Mouse (Mus musculus) stomach, embryonic 16.5 days (tissue): ENCODE results near the gene Mov10. TPM values are rescaled to one million over a fixed set of nuclear protein-coding genes. Genes with fewer than 3 reads are reported as not detected.

Experiments
- ATAC-seq: fragments of 200-750 bp; cut with Nextera tagmentation; 2 replicates; pipeline ENCODE4 v1.8.0; 2017; ENCODE audit warnings: moderate number of reproducible peaks, moderate TSS enrichment; ENCODE audit not compliant: insufficient read depth, low FRiP score
- H3K27ac ChIP-seq: fragments of 300-500 bp; sonication (generic); 2 replicates; pipeline ENCODE4 v1.5.1; 2014; ENCODE audit warnings: low read length
- H3K27me3 ChIP-seq: fragments of 300-500 bp; sonication (generic); 2 replicates; pipeline ENCODE4 v1.6.1; 2014; ENCODE audit warnings: low read length, control low read depth, mixed read lengths; ENCODE audit not compliant: control insufficient read depth, insufficient read depth
- H3K36me3 ChIP-seq: fragments of 300-500 bp; sonication (generic); 2 replicates; pipeline ENCODE4 v1.6.1; 2014; ENCODE audit warnings: low read length; ENCODE audit not compliant: control insufficient read depth, insufficient read depth
- H3K4me1 ChIP-seq: fragments of 300-500 bp; sonication (generic); 2 replicates; pipeline ENCODE4 v1.6.1; 2014; ENCODE audit warnings: low read length, control low read depth, mixed read lengths; ENCODE audit not compliant: control insufficient read depth, insufficient read depth
- H3K4me2 ChIP-seq: fragments of 300-500 bp; sonication (generic); 2 replicates; pipeline ENCODE4 v1.6.1; 2014; ENCODE audit warnings: low read depth, low read length, mixed read lengths
- H3K4me3 ChIP-seq: fragments of 300-500 bp; sonication (generic); replicated peaks from 2 replicates; pipeline ENCODE4 v1.5.1; 2014; ENCODE audit warnings: mild to moderate bottlenecking, low read length
- H3K9ac ChIP-seq: fragments of 300-500 bp; sonication (generic); 2 replicates; pipeline ENCODE4 v1.6.1; 2014; ENCODE audit warnings: low read length
- H3K9me3 ChIP-seq: fragments of 300-500 bp; sonication (generic); replicated peaks from 2 replicates; pipeline ENCODE4 v1.6.1; 2016; ENCODE audit warnings: low read length, control low read depth; ENCODE audit not compliant: control insufficient read depth
- WGBS: fragments of 180-500 bp; shearing (Covaris S2); extraction: QIAGEN DNeasy Blood & Tissue Kit; methylation state at CpG from one replicate; pipeline ENCODE4 v1.1.7; 2014; 5-methylcytosine and 5-hydroxymethylcytosine counted together
- polyA plus RNA-seq: library from polyadenylated mRNA; unstranded; fragments of >200 nt; fragmentation: Nextera tagmentation; extraction: Ambion mirVana; gene quantifications from 2 replicates; pipeline ENCODE4 v1.2.1, GENCODE M21; 2015

Gene Mov10
- polyA plus RNA-seq, 1 experiment from 2014 or later: 78.2 TPM

DNA sequence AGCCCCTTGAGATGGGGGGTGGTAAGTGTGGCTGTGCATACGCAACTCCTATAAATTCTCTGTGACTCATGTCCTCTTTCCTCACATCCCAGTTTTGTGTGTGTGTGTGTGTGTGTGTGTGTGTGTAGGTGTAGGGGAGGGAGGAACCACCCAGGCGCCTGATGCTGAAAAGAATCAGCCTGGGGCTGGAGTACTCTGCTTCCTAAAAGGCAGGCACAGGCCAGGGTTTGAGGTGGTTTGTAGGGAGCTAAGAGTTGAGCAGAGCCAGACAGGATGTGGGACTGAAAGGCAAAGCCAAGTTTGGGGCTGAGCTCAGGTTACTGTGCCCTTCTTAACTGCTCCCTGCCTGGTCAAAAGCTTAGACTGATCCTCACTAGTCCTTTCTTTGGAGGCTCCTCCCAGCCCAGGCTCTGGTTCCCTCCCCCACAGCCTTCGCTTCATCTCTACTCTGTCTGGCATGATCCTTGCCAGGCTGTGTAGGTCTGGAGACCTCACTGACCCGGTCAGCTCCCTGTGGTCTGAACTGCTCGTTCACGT, 27.9 kb downstream of the Mov10 start:
- no peak for ATAC-seq
- Histone ChIP-seq H3K4me2 (peak overlapping the region; percentile 81), H3K4me3 (peak overlapping the region; percentile 75), H3K36me3 (0 out of 2 replicates have a peak, but pooled peaks cover 9% of the 10 kb centered on the region), H3K4me1 (peaks cover 50% of the 10 kb centered on the region), H3K27ac (peak overlapping the region; percentile 93), H3K9me3 (no peaks in the 10 kb centered on the region), H3K27me3 (no peaks in the 10 kb centered on the region), H3K9ac (peak overlapping the region; percentile 87)
- 21% methylated on average over 6 of the region's 6 CpGs for WGBS

- H3K27me3 ChIP-seq: no peaks in the 10 kb centered on the region
- H3K9ac ChIP-seq: peak overlapping the region; percentile 87
- 0 out of 2 replicates have a peak, but pooled peaks cover 9% of the 10 kb centered on the region for H3K36me3 ChIP-seq
- no peak for ATAC-seq
- 32% methylated on average over 13 of the region's 13 CpGs for WGBS
- H3K4me2 ChIP-seq: peak overlapping the region; percentile 81
- peaks cover 44% of the 10 kb centered on the region for H3K4me1 ChIP-seq
- H3K9me3 ChIP-seq: no peaks in the 10 kb centered on the region
- peak overlapping the region; percentile 93 for H3K27ac ChIP-seq
- peak overlapping the region; percentile 75 for H3K4me3 ChIP-seq
Observed at GRCm38 (mm10) chr3:104789822-104790221, 28.5 kb downstream of the Mov10 start.

DNA sequence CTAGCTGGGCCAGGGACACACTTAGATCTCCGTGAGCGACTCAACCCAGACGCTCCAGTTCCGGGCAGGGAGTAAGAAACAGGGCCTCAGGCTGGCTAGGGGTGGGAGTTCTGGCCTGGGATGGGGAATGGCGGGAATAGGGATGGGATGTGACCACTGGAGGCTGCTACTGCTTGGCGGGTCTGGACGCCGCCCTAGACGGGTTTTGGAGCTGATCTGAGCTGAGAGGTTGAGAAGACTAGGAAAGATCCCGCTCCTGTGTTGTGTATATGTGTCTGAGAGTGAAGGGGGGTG, 29.1 kb downstream of the Mov10 start:
- H3K4me3 ChIP-seq: peak overlapping the region; percentile 75
- H3K4me2 ChIP-seq: peak overlapping the region; percentile 81
- peak overlapping the region; percentile 87 for H3K9ac ChIP-seq
- 3% methylated on average over 10 of the region's 10 CpGs for WGBS
- H3K9me3 ChIP-seq: no peaks in the 10 kb centered on the region
- no peak for ATAC-seq
- peak overlapping the region; percentile 93 for H3K27ac ChIP-seq
- no peaks in the 10 kb centered on the region for H3K27me3 ChIP-seq
- H3K36me3 ChIP-seq: 0 out of 2 replicates have a peak, but pooled peaks cover 9% of the 10 kb centered on the region
- H3K4me1 ChIP-seq: peaks cover 38% of the 10 kb centered on the region

DNA sequence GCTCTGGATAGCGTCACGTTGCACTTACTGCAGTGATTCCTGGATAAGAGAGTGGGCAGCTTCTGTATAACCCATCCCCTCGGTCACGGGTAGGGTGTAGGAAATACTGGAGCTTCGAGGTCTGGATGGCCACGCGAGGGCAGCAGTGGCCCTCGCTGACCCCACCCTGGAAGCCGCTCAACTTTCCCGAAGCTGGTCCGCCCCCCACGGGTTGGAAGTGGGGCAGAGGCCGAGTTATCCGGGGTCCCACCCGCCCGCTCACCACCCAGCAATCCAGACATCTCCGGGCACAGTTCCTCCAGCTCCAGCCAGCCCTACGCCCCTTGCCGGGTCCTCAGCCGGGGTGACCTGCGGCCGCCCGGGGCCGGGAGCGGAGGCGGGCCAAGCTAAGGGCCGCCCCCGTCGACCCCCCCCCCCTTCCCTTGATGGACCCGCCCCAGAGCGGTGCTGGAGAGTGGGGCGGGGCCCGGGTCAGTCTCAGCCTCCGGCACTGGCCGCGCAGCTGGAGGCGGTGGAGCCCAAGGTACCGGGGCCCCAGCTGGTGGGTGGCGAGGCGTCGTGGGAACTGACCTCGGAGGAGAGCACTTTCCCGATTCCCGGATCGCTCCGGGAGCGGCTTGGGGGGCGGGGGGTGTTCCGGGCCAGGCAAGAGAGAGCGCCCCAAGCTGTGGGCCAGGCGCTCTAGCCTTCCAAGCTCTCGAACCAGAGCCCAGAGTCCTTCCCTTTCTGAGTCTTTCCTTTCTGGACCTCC, 29.6 kb downstream of the Mov10 start:
- Histone ChIP-seq H3K27ac (peak overlapping the region; percentile 93), H3K4me2 (peak overlapping the region; percentile 81), H3K9me3 (no peaks in the 10 kb centered on the region), H3K36me3 (0 out of 2 replicates have a peak, but pooled peaks cover 9% of the 10 kb centered on the region), H3K4me1 (peaks cover 33% of the 10 kb centered on the region), H3K27me3 (no peaks in the 10 kb centered on the region), H3K4me3 (peak overlapping the region; percentile 75), H3K9ac (peak overlapping the region; percentile 87)
- WGBS: under 1% methylated on average over 52 of the region's 52 CpGs
- peak; percentile 92 for ATAC-seq

GRCm38 (mm10) chr3:104788075-104788474, 30.3 kb downstream of the Mov10 start, which contains the start of gene Rhoc:
Rhoc (plus strand) TSS chr3:104788375.
- WGBS: 33% methylated on average over 3 of the region's 3 CpGs
- ATAC-seq: no peak
- peaks cover 27% of the 10 kb centered on the region for H3K4me1 ChIP-seq

DNA sequence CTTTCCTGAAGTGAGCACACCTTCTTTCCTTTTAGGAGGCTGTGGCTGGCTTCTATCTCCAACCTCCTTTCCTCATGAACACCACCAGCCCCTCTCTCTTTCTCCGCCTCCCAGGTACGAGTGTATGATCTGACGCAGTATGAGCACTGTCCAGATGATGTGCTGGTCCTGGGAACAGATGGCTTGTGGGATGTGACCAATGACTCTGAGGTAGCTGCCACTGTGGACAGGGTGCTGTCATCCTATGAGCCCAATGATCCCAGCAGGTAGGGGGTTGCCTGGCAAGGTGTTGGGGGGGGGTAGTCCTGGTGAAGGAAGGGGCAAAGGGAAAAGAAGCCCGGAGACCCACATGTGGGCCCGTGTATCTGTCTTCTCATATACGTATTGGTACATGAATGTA, 33.1 kb downstream of the Mov10 start:
- H3K4me1 ChIP-seq: peaks cover 22% of the 10 kb centered on the region
- H3K27ac ChIP-seq: no peak overlapping the region
- 92% methylated on average over 6 of the region's 6 CpGs for WGBS
- peaks cover 11% of the 10 kb centered on the region; the same call in 1 of the 2 replicates for H3K27me3 ChIP-seq
- no peak for ATAC-seq
- H3K9me3 ChIP-seq: no peaks in the 10 kb centered on the region
- H3K36me3 ChIP-seq: no peaks in the 10 kb centered on the region
- no peak overlapping the region for H3K4me2 ChIP-seq
- H3K4me3 ChIP-seq: no peak overlapping the region
- no peak overlapping the region for H3K9ac ChIP-seq

More at GRCm38 (mm10) chr3:104788075-104788474, 30.3 kb downstream of the Mov10 start, which contains the start of gene Rhoc:
- H3K4me3 ChIP-seq: peak within 1 kb of the TSS; percentile 75
- 0 out of 2 replicates have a peak, but pooled peaks cover 4% of the 10 kb centered on the region for H3K27me3 ChIP-seq
- H3K36me3 ChIP-seq: 0 out of 2 replicates have a peak, but pooled peaks cover 7% of the 10 kb centered on the region
- H3K27ac ChIP-seq: peak within 1 kb of the TSS; percentile 93
- H3K9me3 ChIP-seq: no peaks in the 10 kb centered on the region
- peak within 1 kb of the TSS; percentile 81 for H3K4me2 ChIP-seq
- peak within 1 kb of the TSS; percentile 87 for H3K9ac ChIP-seq

- Histone ChIP-seq H3K4me1 (peaks cover 18% of the 10 kb centered on the region), H3K4me2 (no peak overlapping the region), H3K9me3 (no peaks in the 10 kb centered on the region), H3K4me3 (no peak overlapping the region), H3K27me3 (peaks cover 22% of the 10 kb centered on the region), H3K36me3 (no peaks in the 10 kb centered on the region), H3K27ac (no peak overlapping the region), H3K9ac (no peak overlapping the region)
- ATAC-seq: no peak
- 46% methylated on average over 14 of the region's 14 CpGs for WGBS
Observed at GRCm38 (mm10) chr3:104783971-104784500, 34.3 kb downstream of the Mov10 start.

DNA sequence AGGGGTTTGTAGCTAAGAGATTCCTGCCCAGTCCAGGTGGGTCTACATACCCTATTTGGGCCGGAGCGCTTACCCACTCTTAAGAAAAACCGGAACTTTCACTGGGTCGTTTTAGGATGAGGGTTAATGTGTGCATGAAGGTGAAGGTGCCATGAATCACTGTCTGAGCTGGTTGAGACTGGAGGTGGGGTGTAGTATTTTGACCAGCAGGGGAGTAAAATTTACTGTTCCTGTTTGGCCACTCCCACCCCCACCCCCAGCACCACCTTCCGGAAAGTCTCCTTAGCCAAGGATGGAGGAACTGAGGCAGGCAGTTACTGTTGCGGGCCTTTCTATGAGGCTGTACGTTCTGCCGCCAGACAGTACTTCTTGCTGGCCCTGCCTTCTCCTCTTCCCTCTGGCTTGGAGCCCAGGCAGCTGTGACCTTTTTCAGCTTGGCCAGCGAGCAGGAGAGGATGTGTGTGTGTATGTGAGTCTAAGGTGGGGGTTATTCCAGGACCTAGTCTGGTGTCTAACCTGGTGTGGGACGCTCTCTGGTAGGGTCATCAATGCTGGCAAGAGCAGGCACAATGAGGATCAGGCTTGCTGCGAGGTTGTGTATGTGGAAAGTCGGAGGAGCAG, 36.2 kb downstream of the Mov10 start:
- H3K4me1 ChIP-seq: peaks cover 18% of the 10 kb centered on the region
- WGBS: 23% methylated on average over 12 of the region's 12 CpGs
- no peak for ATAC-seq
- no peak overlapping the region for H3K27ac ChIP-seq
- H3K4me2 ChIP-seq: peak overlapping the region; percentile 99
- no peaks in the 10 kb centered on the region for H3K36me3 ChIP-seq
- H3K9ac ChIP-seq: peak overlapping the region; percentile 65; the same call in 1 of the 2 replicates
- peak overlapping the region; percentile 52 for H3K4me3 ChIP-seq
- peaks cover 32% of the 10 kb centered on the region for H3K27me3 ChIP-seq
- H3K9me3 ChIP-seq: no peaks in the 10 kb centered on the region
